Mouse (Mus musculus) midbrain, embryonic 15.5 days (tissue): ENCODE measurements around the gene St8sia1. TPM values are rescaled to one million over a fixed set of nuclear protein-coding genes. Genes with fewer than 3 reads are reported as not detected.
"Not testable (repeated sequence)": the region's sequence is repeated elsewhere in the genome, so short reads cannot be mapped to it uniquely, and the experiment has no call there.

Source experiments
- ATAC-seq: fragments of 200-750 bp; cut with Nextera tagmentation; replicated peaks from 2 replicates; pipeline ENCODE4 v1.8.0; 2017; ENCODE audit warnings: moderate TSS enrichment
- H3K27ac ChIP-seq: fragments of 300-500 bp; sonication (generic); 2 replicates; pipeline ENCODE4 v1.5.1; 2015; ENCODE audit warnings: mild to moderate bottlenecking, inconsistent platforms
- H3K27me3 ChIP-seq: fragments of 300-500 bp; sonication (generic); replicated peaks from 2 replicates; pipeline ENCODE4 v1.6.1; 2015; ENCODE audit warnings: inconsistent platforms
- H3K36me3 ChIP-seq: fragments of 300-500 bp; sonication (generic); replicated peaks from 2 replicates; pipeline ENCODE4 v1.6.1; 2015; ENCODE audit warnings: inconsistent platforms
- H3K4me1 ChIP-seq: fragments of 300-500 bp; sonication (generic); 2 replicates; pipeline ENCODE4 v1.6.1; 2015; ENCODE audit warnings: inconsistent platforms
- H3K4me2 ChIP-seq: fragments of 300-500 bp; sonication (generic); 2 replicates; pipeline ENCODE4 v1.6.1; 2015; ENCODE audit warnings: inconsistent platforms, mild to moderate bottlenecking, moderate library complexity
- H3K4me3 ChIP-seq: fragments of 300-500 bp; sonication (generic); 2 replicates; pipeline ENCODE4 v1.5.1; 2015; ENCODE audit warnings: mild to moderate bottlenecking, inconsistent platforms
- H3K9ac ChIP-seq: fragments of 300-500 bp; sonication (generic); 2 replicates; pipeline ENCODE4 v1.6.1; 2015; ENCODE audit warnings: mild to moderate bottlenecking, inconsistent platforms
- H3K9me3 ChIP-seq: fragments of 300-500 bp; sonication (generic); 2 replicates; pipeline ENCODE4 v1.6.1; 2016; ENCODE audit warnings: inconsistent platforms
- WGBS: fragments of 180-500 bp; shearing (Covaris S2); methylation state at CpG from one replicate; pipeline ENCODE4 v1.1.7; 2015; ENCODE audit warnings: mixed read lengths; 5-methylcytosine and 5-hydroxymethylcytosine counted together
- polyA plus RNA-seq: library from polyadenylated mRNA; unstranded; fragments of >200 nt; fragmentation: Nextera tagmentation; extraction: Ambion mirVana; gene quantifications from 2 replicates; pipeline ENCODE4 v1.2.1, GENCODE M21; 2015

Gene St8sia1
- polyA plus RNA-seq, 1 experiment from 2014 or later, result 8.8 TPM

DNA sequence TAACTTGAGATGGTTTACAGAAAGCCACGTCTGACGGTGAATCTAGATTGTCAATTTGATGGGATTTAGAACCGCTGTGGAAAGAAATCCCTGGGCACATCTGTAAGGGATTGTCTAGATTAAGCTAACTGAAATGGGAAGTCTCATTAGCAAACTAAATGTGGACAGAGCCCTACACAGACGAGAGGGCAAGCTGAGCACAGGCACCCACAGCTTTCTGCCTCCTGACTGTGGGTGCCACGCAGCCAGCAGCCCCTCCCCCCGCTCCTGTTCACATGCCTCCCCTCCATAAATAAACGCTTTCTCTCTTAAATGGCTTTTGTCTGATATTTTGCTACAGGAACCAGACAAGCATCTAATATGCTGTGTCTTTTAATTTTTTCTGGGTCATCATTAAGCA, 27.8 kb upstream of the St8sia1 start:
- 0 out of 2 replicates have a peak overlapping the region, but pooled peaks have one; percentile 48 for H3K27ac ChIP-seq
- no peak overlapping the region for H3K9ac ChIP-seq
- H3K4me3 ChIP-seq, result no peak overlapping the region
- H3K9me3 ChIP-seq, result no peaks in the 10 kb centered on the region
- H3K27me3 ChIP-seq, result no peaks in the 10 kb centered on the region
- no peaks in the 10 kb centered on the region for H3K36me3 ChIP-seq
- 25% methylated on average over 7 of the region's 7 CpGs for WGBS
- H3K4me1 ChIP-seq, result peaks cover 32% of the 10 kb centered on the region
- H3K4me2 ChIP-seq, result no peak overlapping the region
- 0 out of 2 replicates have a peak, but pooled peaks have one; percentile 12 for ATAC-seq

DNA sequence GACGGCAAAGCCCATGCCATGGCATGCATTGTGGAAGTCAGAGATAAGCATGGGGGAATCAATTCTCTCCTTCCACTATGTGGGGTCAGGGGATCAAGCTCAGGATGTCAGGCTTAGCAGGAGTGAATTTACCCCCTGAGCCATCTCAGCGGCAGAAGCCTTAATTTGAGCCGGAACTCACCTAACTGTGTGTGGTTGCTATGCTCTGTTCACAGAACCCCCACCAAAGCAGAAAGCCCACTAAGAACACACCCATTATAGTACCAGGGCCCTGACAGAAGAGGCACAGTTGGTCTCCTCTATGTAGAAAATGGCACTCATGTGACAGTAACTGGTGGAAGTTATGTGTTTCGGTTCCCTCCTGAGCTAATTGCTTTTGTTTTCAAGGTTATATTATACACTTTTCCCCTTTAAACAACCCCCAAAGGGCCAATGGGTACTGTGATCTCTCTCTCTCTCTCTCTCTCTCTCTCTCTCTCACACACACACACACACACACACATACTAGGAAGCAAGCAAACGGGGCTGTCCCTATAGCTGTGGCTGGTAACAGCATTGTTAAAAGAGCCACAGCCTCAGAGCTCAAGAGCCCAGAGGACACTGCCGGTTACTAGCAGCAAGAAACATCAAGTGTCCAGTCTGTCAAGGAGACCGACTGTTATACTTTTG, 27.3 kb upstream of the St8sia1 start:
- no peak overlapping the region for H3K4me2 ChIP-seq
- no peak overlapping the region for H3K9ac ChIP-seq
- H3K4me1 ChIP-seq, result peaks cover 32% of the 10 kb centered on the region
- 0 out of 2 replicates have a peak overlapping the region, but pooled peaks have one; percentile 48 for H3K27ac ChIP-seq
- H3K9me3 ChIP-seq, result no peaks in the 10 kb centered on the region
- no peak overlapping the region for H3K4me3 ChIP-seq
- no peak for ATAC-seq
- no peaks in the 10 kb centered on the region for H3K27me3 ChIP-seq
- no peaks in the 10 kb centered on the region for H3K36me3 ChIP-seq
- WGBS, result 27% methylated on average over 7 of the region's 7 CpGs

- no peaks in the 10 kb centered on the region for H3K27me3 ChIP-seq
- 87% methylated on average over 9 of the region's 9 CpGs for WGBS
Measured at GRCm38 (mm10) chr6:142990516-142990915, 26.3 kb upstream of the St8sia1 start.

GRCm38 (mm10) chr6:142989495-142989894, 25.2 kb upstream of the St8sia1 start:
- H3K9ac ChIP-seq, result no peak overlapping the region
- peaks cover 28% of the 10 kb centered on the region for H3K4me1 ChIP-seq
- H3K27ac ChIP-seq, result no peak overlapping the region
- H3K9me3 ChIP-seq, result no peaks in the 10 kb centered on the region
- no peaks in the 10 kb centered on the region for H3K36me3 ChIP-seq
- H3K4me2 ChIP-seq, result no peak overlapping the region
- H3K27me3 ChIP-seq, result no peaks in the 10 kb centered on the region
- no peak overlapping the region for H3K4me3 ChIP-seq
- ATAC-seq, result no peak
- WGBS, result 93% methylated on average over 13 of the region's 13 CpGs

More at GRCm38 (mm10) chr6:142990516-142990915, 26.3 kb upstream of the St8sia1 start:
- H3K9ac ChIP-seq, result no peak overlapping the region
- peaks cover 32% of the 10 kb centered on the region for H3K4me1 ChIP-seq
- no peaks in the 10 kb centered on the region for H3K36me3 ChIP-seq
- no peak for ATAC-seq
- H3K9me3 ChIP-seq, result no peaks in the 10 kb centered on the region
- no peak overlapping the region for H3K4me2 ChIP-seq
- H3K27ac ChIP-seq, result no peak overlapping the region
- no peak overlapping the region for H3K4me3 ChIP-seq

- no peak overlapping the region for H3K4me2 ChIP-seq
- H3K9ac ChIP-seq, result no peak overlapping the region
- no peak for ATAC-seq
- H3K4me3 ChIP-seq, result no peak overlapping the region
- 25% methylated on average over 10 of the region's 10 CpGs for WGBS
- no peaks in the 10 kb centered on the region for H3K36me3 ChIP-seq
- no peaks in the 10 kb centered on the region for H3K27me3 ChIP-seq
- H3K4me1 ChIP-seq, result peaks cover 22% of the 10 kb centered on the region
- no peaks in the 10 kb centered on the region for H3K9me3 ChIP-seq
- H3K27ac ChIP-seq, result no peak overlapping the region
Measured at GRCm38 (mm10) chr6:142988753-142989152, 24.5 kb upstream of the St8sia1 start.

- no peak for ATAC-seq
- H3K9me3 ChIP-seq, result no peaks in the 10 kb centered on the region
- no peak overlapping the region for H3K4me3 ChIP-seq
- H3K9ac ChIP-seq, result no peak overlapping the region
- no peak overlapping the region for H3K4me2 ChIP-seq
- WGBS, result 84% methylated on average over 6 of the region's 6 CpGs
- no peak overlapping the region for H3K27ac ChIP-seq
- H3K36me3 ChIP-seq, result no peaks in the 10 kb centered on the region
- H3K27me3 ChIP-seq, result no peaks in the 10 kb centered on the region
- H3K4me1 ChIP-seq, result peaks cover 21% of the 10 kb centered on the region
Measured at GRCm38 (mm10) chr6:142988231-142988630, 24.0 kb upstream of the St8sia1 start.

GRCm38 (mm10) chr6:142987616-142988015, 23.4 kb upstream of the St8sia1 start:
- 54% methylated on average over 6 of the region's 6 CpGs for WGBS
- H3K27me3 ChIP-seq, result no peaks in the 10 kb centered on the region
- H3K36me3 ChIP-seq, result no peaks in the 10 kb centered on the region
- no peak overlapping the region for H3K4me2 ChIP-seq
- H3K4me1 ChIP-seq, result peaks cover 18% of the 10 kb centered on the region
- no peak overlapping the region for H3K4me3 ChIP-seq
- H3K9ac ChIP-seq, result no peak overlapping the region
- no peaks in the 10 kb centered on the region for H3K9me3 ChIP-seq
- no peak overlapping the region for H3K27ac ChIP-seq
- ATAC-seq, result no peak

DNA sequence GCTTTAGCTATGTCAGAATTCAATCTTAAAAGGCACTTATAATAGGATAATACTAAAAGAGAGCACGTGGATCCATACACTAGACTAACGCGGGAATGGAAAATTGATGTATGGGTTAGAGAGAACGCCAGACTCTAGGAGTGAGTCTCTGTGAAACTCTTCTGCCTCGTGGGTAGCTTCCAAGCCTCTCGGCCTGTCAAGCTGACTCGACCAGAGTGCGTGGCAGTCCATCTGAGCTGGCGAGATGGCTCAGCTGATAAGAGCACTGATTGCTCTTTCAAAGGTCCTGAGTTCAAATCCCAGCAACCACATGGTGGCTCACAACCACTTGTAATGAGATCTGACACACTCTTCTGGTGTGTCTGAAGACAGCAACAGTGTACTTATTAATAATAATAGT, 22.5 kb upstream of the St8sia1 start:
- H3K27me3 ChIP-seq, H3K36me3 ChIP-seq, H3K9ac ChIP-seq, ATAC-seq, H3K4me1 ChIP-seq, H3K4me3 ChIP-seq, H3K27ac ChIP-seq, H3K9me3 ChIP-seq, H3K4me2 ChIP-seq: not testable (repeated sequence)
- WGBS, result 88% methylated on average over 9 of the region's 9 CpGs

- H3K9ac ChIP-seq, H3K36me3 ChIP-seq, H3K4me1 ChIP-seq, H3K9me3 ChIP-seq, H3K27ac ChIP-seq, ATAC-seq, H3K27me3 ChIP-seq, H3K4me3 ChIP-seq, H3K4me2 ChIP-seq: not testable (repeated sequence)
- 90% methylated on average over 9 of the region's 9 CpGs for WGBS
Measured at GRCm38 (mm10) chr6:142985561-142986238, 21.4 kb upstream of the St8sia1 start.

DNA sequence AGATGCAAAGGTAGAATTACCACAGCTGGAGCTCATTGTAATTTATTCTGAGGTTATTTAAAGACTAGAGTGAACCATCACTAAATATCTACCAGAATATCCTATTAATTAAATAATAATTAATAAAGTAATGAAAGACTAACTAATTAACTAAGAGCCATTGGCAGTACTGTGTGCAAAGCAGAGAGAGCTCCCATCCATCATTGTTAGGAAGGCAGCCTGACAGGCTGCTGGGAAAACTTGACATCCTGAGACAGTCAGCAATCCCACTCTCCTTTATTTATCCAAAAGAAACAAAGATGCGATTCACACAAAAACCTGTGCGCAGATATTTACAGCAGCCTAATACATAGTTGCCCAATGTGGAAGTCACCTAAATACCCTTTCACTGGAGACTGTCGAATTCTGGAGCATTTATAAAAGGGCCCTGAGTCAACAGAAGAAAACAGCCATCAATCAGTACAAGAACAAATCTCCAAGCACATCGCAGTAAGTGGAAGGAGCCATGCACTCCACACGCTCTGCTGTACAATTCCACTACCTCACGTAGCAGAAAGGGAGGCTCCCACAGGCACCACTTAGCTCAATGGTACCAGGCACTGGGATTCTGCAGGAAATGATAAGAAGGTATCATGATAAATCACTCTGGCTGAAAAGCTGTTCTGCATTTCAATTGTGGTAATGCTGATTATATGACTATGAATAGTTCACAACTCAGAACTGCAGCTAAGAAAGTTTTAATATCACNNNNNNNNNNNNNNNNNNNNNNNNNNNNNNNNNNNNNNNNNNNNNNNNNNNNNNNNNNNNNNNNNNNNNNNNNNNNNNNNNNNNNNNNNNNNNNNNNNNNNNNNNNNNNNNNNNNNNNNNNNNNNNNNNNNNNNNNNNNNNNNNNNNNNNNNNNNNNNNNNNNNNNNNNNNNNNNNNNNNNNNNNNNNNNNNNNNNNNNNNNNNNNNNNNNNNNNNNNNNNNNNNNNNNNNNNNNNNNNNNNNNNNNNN, 15.7 kb upstream of the St8sia1 start:
- Histone ChIP-seq H3K27ac (peak overlapping the region; percentile 73), H3K4me1 (peaks cover 11% of the 10 kb centered on the region), H3K9ac (no peak overlapping the region), H3K27me3 (no peaks in the 10 kb centered on the region), H3K4me3 (no peak overlapping the region), H3K9me3 (no peaks in the 10 kb centered on the region), H3K36me3 (no peaks in the 10 kb centered on the region), H3K4me2 (no peak overlapping the region)
- WGBS, result 33% methylated on average over 6 of the region's 6 CpGs
- peak; percentile 79 for ATAC-seq

DNA sequence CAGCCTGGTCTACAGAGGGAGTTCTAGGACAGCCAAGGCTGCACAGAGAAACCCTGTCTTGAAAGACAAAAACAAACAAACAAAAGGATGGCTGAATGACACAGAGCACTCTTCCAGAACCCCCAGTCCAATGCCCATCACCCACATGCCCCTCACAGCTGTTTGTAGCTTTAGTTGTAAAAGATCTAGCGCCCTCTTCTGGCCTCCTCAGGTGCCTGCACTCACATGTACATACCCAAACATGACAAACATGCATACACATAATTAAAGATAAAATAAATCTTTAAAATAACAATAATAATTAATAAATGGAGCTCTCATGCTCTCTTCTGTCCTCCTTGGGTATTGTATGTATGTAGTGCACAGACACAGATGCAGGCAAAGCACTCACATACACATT, 13.0 kb upstream of the St8sia1 start:
- Histone ChIP-seq H3K27ac (no peak overlapping the region), H3K36me3 (no peaks in the 10 kb centered on the region), H3K9me3 (no peaks in the 10 kb centered on the region), H3K9ac (no peak overlapping the region), H3K4me1 (peaks cover 11% of the 10 kb centered on the region), H3K4me3 (no peak overlapping the region), H3K27me3 (no peaks in the 10 kb centered on the region), H3K4me2 (no peak overlapping the region)
- WGBS, result 53% methylated on average over 1 of the region's 1 CpGs
- no peak for ATAC-seq

DNA sequence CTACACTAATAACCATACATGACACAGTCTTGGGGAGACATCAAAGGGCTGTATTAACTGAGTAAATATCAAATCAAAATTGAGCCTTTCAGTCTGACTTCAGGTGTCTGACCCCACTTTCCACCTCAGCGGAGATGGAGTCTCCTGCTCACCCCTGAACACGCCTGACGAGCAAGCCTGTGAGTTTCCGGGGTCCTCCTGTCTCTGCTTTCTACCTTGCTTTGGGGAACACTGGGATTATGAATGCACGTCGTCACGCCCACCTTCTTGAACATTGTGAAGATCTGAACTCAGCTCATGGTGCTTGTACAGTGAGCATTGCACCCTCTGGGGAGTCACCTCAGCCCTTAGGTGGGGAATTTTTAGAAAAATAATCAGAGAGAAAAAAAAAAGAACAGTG, 9.0 kb upstream of the St8sia1 start:
- no peak overlapping the region for H3K9ac ChIP-seq
- no peak overlapping the region for H3K4me3 ChIP-seq
- no peaks in the 10 kb centered on the region for H3K36me3 ChIP-seq
- no peaks in the 10 kb centered on the region for H3K9me3 ChIP-seq
- no peak for ATAC-seq
- no peaks in the 10 kb centered on the region for H3K27me3 ChIP-seq
- no peaks in the 10 kb centered on the region for H3K4me1 ChIP-seq
- no peak overlapping the region for H3K4me2 ChIP-seq
- no peak overlapping the region for H3K27ac ChIP-seq
- 87% methylated on average over 7 of the region's 7 CpGs for WGBS
